Mouse (Mus musculus) kidney, postnatal 0 days (tissue): Measurements from ENCODE around the gene Vgll4. TPM values are rescaled to one million over a fixed set of nuclear protein-coding genes. Genes with fewer than 3 reads are reported as not detected.

Source experiments
- ATAC-seq: fragments of 200-750 bp; cut with Nextera tagmentation; replicated peaks from 2 replicates; pipeline ENCODE4 v1.8.0; 2017; ENCODE audit warnings: low read depth, moderate number of reproducible peaks, moderate TSS enrichment, moderate library complexity; ENCODE audit not compliant: low FRiP score
- DNase-seq: peaks from one replicate; pipeline ENCODE4 v3.0.0-alpha.2; 2016; ENCODE audit warnings: low spot score
- H3K27ac ChIP-seq: fragments of 300-500 bp; sonication (generic); 2 replicates; pipeline ENCODE4 v1.5.1; 2014; ENCODE audit warnings: mild to moderate bottlenecking
- H3K27me3 ChIP-seq: fragments of 300-500 bp; sonication (generic); 2 replicates; pipeline ENCODE4 v1.6.1; 2014; ENCODE audit warnings: low read length, mixed read lengths; ENCODE audit not compliant: insufficient read depth
- H3K36me3 ChIP-seq: fragments of 300-500 bp; sonication (generic); 2 replicates; pipeline ENCODE4 v1.6.1; 2014; ENCODE audit warnings: low read length, mixed read lengths; ENCODE audit not compliant: insufficient read depth
- H3K4me1 ChIP-seq: fragments of 300-500 bp; sonication (generic); replicated peaks from 2 replicates; pipeline ENCODE4 v1.6.1; 2014; ENCODE audit warnings: antibody characterized with exemption, low read length, mixed read lengths; ENCODE audit not compliant: insufficient read depth
- H3K4me2 ChIP-seq: fragments of 300-500 bp; sonication (generic); 2 replicates; pipeline ENCODE4 v1.6.1; 2014; ENCODE audit warnings: mild to moderate bottlenecking, low read length, moderate library complexity, mixed read lengths
- H3K4me3 ChIP-seq: fragments of 300-500 bp; sonication (generic); replicated peaks from 2 replicates; pipeline ENCODE4 v1.5.1; 2014; ENCODE audit warnings: low read depth, low read length
- H3K9ac ChIP-seq: fragments of 300-500 bp; sonication (generic); 2 replicates; pipeline ENCODE4 v1.6.1; 2014; ENCODE audit warnings: low read depth, low read length
- H3K9me3 ChIP-seq: fragments of 300-500 bp; sonication (generic); replicated peaks from 2 replicates; pipeline ENCODE4 v1.6.1; 2016; ENCODE audit warnings: low read length, inconsistent platforms, mixed read lengths
- CTCF ChIP-seq: IDR thresholded peaks from 2 replicates; pipeline ENCODE4 v1.5.1; 2016; ENCODE audit warnings: antibody characterized with exemption, low read depth, mild to moderate bottlenecking, moderate library complexity
- WGBS: fragments of 180-500 bp; shearing (Covaris S2); extraction: QIAGEN DNeasy Blood & Tissue Kit; methylation state at CpG from one replicate; pipeline ENCODE4 v1.1.7; 2014; 5-methylcytosine and 5-hydroxymethylcytosine counted together
- polyA plus RNA-seq: library from polyadenylated mRNA; unstranded; fragments of >200 nt; fragmentation: Nextera tagmentation; extraction: Ambion mirVana; gene quantifications from 2 replicates; pipeline ENCODE4 v1.2.1, GENCODE M21; 2015

Gene Vgll4
- polyA plus RNA-seq, 1 experiment from 2014 or later: 97.2 TPM

DNA sequence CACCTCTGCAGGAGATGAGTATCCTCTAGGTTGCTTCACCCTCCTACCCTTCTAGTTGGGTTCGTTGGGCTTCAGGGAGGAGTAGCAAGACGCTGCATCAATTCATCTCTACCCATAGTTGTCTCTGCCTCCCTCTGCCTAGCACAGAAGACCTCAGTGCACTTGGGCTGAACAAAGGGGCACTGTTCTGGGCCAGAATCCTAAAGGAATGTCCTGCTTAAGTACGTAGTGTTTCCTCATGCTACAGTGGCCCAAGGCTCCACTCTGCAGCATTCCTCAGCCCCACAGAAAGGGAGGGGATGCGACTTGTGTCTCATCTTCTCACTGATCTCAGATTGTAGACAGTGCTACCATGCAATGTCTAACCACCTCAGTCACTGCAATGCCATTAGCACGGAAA, 6.2 kb downstream of the Vgll4 start:
- H3K27me3 ChIP-seq: no peaks in the 10 kb centered on the region
- peaks cover 9% of the 10 kb centered on the region; the same call in 1 of the 2 replicates for H3K4me1 ChIP-seq
- H3K4me3 ChIP-seq: no peak overlapping the region
- no peak overlapping the region for H3K4me2 ChIP-seq
- H3K9me3 ChIP-seq: no peaks in the 10 kb centered on the region
- 67% methylated on average over 5 of the region's 5 CpGs for WGBS
- H3K36me3 ChIP-seq: no peaks in the 10 kb centered on the region
- no peak overlapping the region for H3K27ac ChIP-seq
- DNase-seq (no peak), ATAC-seq (no peak)
- TF ChIP-seq CTCF: no peak
- no peak overlapping the region for H3K9ac ChIP-seq

DNA sequence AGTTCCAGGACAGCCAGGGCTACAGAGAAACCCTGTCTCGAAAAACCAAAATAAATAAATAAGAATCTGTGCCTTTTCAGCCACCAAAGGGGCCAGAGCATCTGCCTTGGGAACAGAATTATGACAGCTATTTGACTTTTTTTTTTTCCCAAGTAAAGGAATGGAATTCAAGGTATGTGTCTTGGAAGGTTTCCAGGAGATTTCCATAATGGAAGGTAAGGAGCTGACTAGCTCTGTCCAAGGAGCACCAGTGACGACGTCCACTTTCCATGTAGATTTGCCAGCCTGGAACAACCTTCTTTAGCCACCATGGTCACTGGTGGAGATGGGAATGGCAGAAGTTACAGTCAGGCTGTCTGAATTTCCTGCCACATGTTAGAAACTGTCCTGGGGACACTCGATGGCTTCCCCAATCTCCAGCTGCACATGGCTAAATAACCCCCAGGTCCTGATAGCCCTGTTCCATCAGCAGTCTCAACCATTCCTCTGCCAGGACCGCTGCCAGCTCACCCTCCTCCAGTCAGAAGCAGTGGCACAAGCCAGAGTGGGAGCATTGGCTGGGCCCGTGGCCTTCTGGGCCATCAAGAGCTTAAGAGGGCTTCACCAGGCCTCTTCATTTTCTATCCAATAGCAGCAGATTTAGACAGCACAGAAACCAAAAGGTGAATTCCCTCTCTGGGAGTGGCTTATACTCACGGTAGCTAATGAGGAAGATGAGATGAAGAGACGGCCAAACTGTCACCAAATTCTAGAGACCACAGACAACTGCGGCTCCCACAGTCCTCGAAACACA, 8.3 kb downstream of the Vgll4 start:
- Histone ChIP-seq H3K9ac (no peak overlapping the region), H3K27ac (no peak overlapping the region), H3K4me2 (no peak overlapping the region), H3K4me1 (peaks cover 7% of the 10 kb centered on the region; the same call in 1 of the 2 replicates), H3K4me3 (no peak overlapping the region), H3K9me3 (no peaks in the 10 kb centered on the region), H3K27me3 (no peaks in the 10 kb centered on the region), H3K36me3 (no peaks in the 10 kb centered on the region)
- ATAC-seq: no peak
- DNase-seq: no peak
- WGBS: 74% methylated on average over 10 of the region's 10 CpGs
- no peak for TF ChIP-seq CTCF

DNA sequence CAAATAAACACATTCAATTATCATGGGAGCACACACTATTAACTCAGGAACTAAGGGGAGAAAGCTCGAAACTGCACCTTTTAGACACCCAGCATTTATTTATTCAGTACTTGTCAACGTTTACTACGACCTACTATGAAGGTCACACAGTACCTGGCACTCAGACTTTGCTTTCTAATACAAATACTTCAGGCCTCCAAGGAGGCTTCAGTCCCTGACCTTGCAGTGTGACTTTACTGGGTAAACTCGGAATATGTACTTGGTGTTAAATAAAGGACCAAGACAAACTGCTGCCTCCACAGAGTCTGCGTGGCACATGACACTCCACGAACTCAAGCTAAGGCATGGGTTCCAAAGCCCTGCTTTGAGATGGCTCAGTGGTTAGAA, 10.8 kb downstream of the Vgll4 start:
- Histone ChIP-seq H3K4me1 (0 out of 2 replicates have a peak, but pooled peaks cover 6% of the 10 kb centered on the region), H3K27ac (0 out of 2 replicates have a peak overlapping the region, but pooled peaks have one; percentile 8), H3K9me3 (no peaks in the 10 kb centered on the region), H3K9ac (no peak overlapping the region), H3K4me2 (no peak overlapping the region), H3K4me3 (no peak overlapping the region), H3K36me3 (no peaks in the 10 kb centered on the region), H3K27me3 (no peaks in the 10 kb centered on the region)
- ATAC-seq: no peak
- TF ChIP-seq CTCF: no peak
- WGBS: 68% methylated on average over 6 of the region's 6 CpGs
- DNase-seq: no peak

DNA sequence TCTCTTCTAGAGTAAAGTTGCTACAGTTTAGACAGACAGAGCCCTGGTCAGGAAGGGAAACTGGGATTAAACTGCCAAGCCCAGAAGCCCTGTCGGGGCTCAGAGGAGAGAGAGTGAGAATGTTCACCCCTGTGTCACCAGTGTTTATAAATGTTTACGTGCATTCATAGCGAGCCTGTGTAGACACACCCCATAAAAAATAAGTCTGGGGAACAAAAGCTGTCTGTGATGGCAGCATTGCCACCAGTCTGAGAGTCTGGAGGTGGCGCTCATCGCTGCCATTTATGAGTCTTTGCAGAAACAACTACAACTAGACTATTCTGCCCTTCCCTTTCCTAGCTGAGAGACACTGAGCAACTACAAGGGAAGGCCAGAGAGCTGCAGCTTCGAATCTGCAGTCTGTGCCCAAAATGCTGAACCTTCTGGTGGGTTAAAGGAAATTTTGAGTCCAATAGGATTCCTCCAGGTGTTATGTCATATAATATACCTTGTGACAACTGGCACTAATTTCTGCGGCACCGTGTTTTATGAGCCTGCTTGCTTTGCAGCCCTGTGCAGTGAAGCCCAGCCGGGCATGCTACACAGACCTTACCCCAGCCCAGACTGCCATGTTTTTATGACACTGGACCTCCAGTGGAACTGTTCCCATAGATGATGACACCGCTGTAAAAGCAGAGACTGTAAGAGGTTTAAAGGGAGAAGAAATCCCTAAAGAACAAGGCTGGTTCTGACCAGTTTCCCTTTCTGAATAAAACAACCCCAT, 11.4 kb downstream of the Vgll4 start:
- H3K9me3 ChIP-seq: no peaks in the 10 kb centered on the region
- TF ChIP-seq CTCF: no peak
- H3K36me3 ChIP-seq: no peaks in the 10 kb centered on the region
- 0 out of 2 replicates have a peak overlapping the region, but pooled peaks have one; percentile 8 for H3K27ac ChIP-seq
- H3K4me3 ChIP-seq: no peak overlapping the region
- ATAC-seq: 0 out of 2 replicates have a peak, but pooled peaks have one; percentile 21
- WGBS: 43% methylated on average over 10 of the region's 10 CpGs
- 0 out of 2 replicates have a peak, but pooled peaks cover 6% of the 10 kb centered on the region for H3K4me1 ChIP-seq
- no peak for DNase-seq
- H3K4me2 ChIP-seq: no peak overlapping the region
- H3K27me3 ChIP-seq: no peaks in the 10 kb centered on the region
- H3K9ac ChIP-seq: no peak overlapping the region

DNA sequence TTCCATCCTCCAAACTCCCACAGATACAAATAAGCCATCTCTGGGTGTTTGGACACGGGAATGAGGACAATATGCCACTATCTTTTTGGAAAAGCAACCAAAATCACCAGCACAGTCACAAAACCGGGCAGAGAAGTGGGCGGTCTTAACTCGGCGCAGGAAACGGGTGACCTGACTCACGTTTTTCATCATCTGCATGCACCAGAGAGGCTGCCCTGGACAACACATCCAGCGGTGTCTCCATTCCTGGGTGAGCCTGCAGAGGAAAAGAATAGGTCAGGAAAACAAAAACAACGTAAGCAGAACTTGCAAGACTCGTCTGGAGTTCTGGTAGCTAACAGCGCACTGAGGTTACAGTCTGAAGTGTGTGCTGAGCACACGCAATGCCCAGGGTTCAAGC, 12.0 kb downstream of the Vgll4 start:
- Histone ChIP-seq H3K27me3 (no peaks in the 10 kb centered on the region), H3K36me3 (no peaks in the 10 kb centered on the region), H3K4me3 (no peak overlapping the region), H3K4me2 (no peak overlapping the region), H3K27ac (no peak overlapping the region), H3K9ac (no peak overlapping the region), H3K9me3 (no peaks in the 10 kb centered on the region), H3K4me1 (0 out of 2 replicates have a peak, but pooled peaks cover 6% of the 10 kb centered on the region)
- TF ChIP-seq CTCF: no peak
- ATAC-seq: no peak
- DNase-seq: no peak
- WGBS: 62% methylated on average over 12 of the region's 12 CpGs

DNA sequence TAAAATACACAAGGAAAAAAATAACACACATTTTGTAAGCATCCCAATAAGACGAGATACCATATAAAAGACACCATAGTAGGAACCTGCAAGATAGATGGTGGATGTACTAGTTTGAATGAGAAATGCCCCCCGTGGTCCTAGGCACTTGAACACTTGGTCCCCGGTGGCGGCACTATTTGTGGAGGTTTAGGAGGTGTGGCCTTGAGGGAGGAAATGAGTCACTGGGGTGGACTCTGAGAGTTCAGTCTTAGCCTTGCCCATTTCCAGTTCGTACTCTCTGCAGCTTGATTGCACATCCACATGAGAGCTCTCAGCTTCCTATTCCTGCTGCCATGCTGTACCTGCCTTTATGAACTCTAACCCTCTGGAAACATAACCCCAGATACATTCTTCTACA, 15.3 kb downstream of the Vgll4 start:
- no peak overlapping the region for H3K9ac ChIP-seq
- ATAC-seq: no peak
- no peaks in the 10 kb centered on the region for H3K9me3 ChIP-seq
- no peak overlapping the region for H3K4me2 ChIP-seq
- WGBS: 81% methylated on average over 5 of the region's 5 CpGs
- H3K27ac ChIP-seq: no peak overlapping the region
- H3K4me3 ChIP-seq: no peak overlapping the region
- H3K27me3 ChIP-seq: no peaks in the 10 kb centered on the region
- H3K4me1 ChIP-seq: 0 out of 2 replicates have a peak, but pooled peaks cover 3% of the 10 kb centered on the region
- no peaks in the 10 kb centered on the region for H3K36me3 ChIP-seq
- no peak for DNase-seq
- no peak for TF ChIP-seq CTCF
